Mouse (Mus musculus) heart, adult 9 months (tissue): ENCODE measurements at regions not wholly inside any gene's neighbourhood (a gene's known extent, or its start where the extent isn't known, plus 50 kb on each side); places are given as distances from the start of the nearest gene placed in this dataset.

Experiments used
- DNase-seq, 2 experiments: peaks; one replicate each; pipeline ENCODE4 v3.0.0; 2022; ENCODE audit warnings: low spot score in 2 of 2

- DNase-seq: no peak
Observed at GRCm38 (mm10) chr10:97061961-97062360, 417.4 kb upstream of the Dcn start.

- no peak for DNase-seq
Observed at GRCm38 (mm10) chr10:97064546-97064945, 414.9 kb upstream of the Dcn start.

GRCm38 (mm10) chr10:97078022-97078473, 401.4 kb upstream of the Dcn start:
- DNase-seq: no peak

GRCm38 (mm10) chr10:97079575-97079974, 399.8 kb upstream of the Dcn start:
- DNase-seq: no peak

GRCm38 (mm10) chr10:97087286-97087685, 392.1 kb upstream of the Dcn start:
- no peak for DNase-seq

- DNase-seq: no peak
Observed at GRCm38 (mm10) chr10:97090254-97090653, 389.2 kb upstream of the Dcn start.

- DNase-seq: no peak
Observed at GRCm38 (mm10) chr10:97093886-97094285, 385.5 kb upstream of the Dcn start.

- no peak for DNase-seq
Observed at GRCm38 (mm10) chr10:97114501-97114900, 364.9 kb upstream of the Dcn start.

GRCm38 (mm10) chr10:97122693-97123092, 356.7 kb upstream of the Dcn start:
- DNase-seq: no peak

- DNase-seq: peak; percentile 4 to 25
Observed at GRCm38 (mm10) chr10:97141561-97141960, 337.8 kb upstream of the Dcn start.

GRCm38 (mm10) chr10:97158561-97159395, 320.6 kb upstream of the Dcn start:
- no peak for DNase-seq

GRCm38 (mm10) chr10:97159396-97159760, 320.0 kb upstream of the Dcn start:
- peak in 1 of 2 experiments; percentile 25 for DNase-seq

- DNase-seq: peak; percentile 22 to 30
Observed at GRCm38 (mm10) chr10:97159831-97160575, 319.4 kb upstream of the Dcn start.

GRCm38 (mm10) chr10:97160892-97161291, 318.5 kb upstream of the Dcn start:
- DNase-seq: no peak

- DNase-seq: no peak
Observed at GRCm38 (mm10) chr10:97178468-97178867, 300.9 kb upstream of the Dcn start.

- DNase-seq: no peak
Observed at GRCm38 (mm10) chr10:97189696-97190095, 289.7 kb upstream of the Dcn start.

- DNase-seq: no peak
Observed at GRCm38 (mm10) chr10:97211238-97211695, 268.1 kb upstream of the Dcn start.

- DNase-seq: no peak
Observed at GRCm38 (mm10) chr10:97211785-97212398, 267.5 kb upstream of the Dcn start.

- peak in 1 of 2 experiments; percentile 14 for DNase-seq
Observed at GRCm38 (mm10) chr10:97219474-97219873, 259.9 kb upstream of the Dcn start.

- DNase-seq: no peak
Observed at GRCm38 (mm10) chr10:97220431-97220830, 259.0 kb upstream of the Dcn start.

- DNase-seq: no peak
Observed at GRCm38 (mm10) chr10:97235631-97236030, 243.8 kb upstream of the Dcn start.

- DNase-seq: no peak
Observed at GRCm38 (mm10) chr10:97241476-97241875, 237.9 kb upstream of the Dcn start.
